Mouse (Mus musculus) neutrophil, adult 5-6 weeks (primary cell): Measurements from ENCODE around the gene H2-Aa. TPM values are rescaled to one million over a fixed set of nuclear protein-coding genes. Genes with fewer than 3 reads are reported as not detected.

Source experiments
- ATAC-seq: fragments of 151-379, 151-347 bp; 2 replicates; pipeline ENCODE4 v1.8.0; 2017; ENCODE audit warnings: mild to moderate bottlenecking, moderate TSS enrichment; ENCODE audit not compliant: insufficient number of reproducible peaks, poor library complexity, low FRiP score, severe bottlenecking; ENCODE audit errors: extremely low read depth
- total RNA-seq: library from RNA; stranded (forward); fragments of 200-1000 nt; gene quantifications from 2 replicates; pipeline ENCODE4 v1.2.3, GENCODE M21; 2017

H2-Aa gene
- total RNA-seq, 1 experiment from 2014 or later = 2,237 TPM

- ATAC-seq = no peak
These were observed 14.1 kb upstream of the H2-Aa start for GRCm38 (mm10) chr17:34301670-34302190.

DNA sequence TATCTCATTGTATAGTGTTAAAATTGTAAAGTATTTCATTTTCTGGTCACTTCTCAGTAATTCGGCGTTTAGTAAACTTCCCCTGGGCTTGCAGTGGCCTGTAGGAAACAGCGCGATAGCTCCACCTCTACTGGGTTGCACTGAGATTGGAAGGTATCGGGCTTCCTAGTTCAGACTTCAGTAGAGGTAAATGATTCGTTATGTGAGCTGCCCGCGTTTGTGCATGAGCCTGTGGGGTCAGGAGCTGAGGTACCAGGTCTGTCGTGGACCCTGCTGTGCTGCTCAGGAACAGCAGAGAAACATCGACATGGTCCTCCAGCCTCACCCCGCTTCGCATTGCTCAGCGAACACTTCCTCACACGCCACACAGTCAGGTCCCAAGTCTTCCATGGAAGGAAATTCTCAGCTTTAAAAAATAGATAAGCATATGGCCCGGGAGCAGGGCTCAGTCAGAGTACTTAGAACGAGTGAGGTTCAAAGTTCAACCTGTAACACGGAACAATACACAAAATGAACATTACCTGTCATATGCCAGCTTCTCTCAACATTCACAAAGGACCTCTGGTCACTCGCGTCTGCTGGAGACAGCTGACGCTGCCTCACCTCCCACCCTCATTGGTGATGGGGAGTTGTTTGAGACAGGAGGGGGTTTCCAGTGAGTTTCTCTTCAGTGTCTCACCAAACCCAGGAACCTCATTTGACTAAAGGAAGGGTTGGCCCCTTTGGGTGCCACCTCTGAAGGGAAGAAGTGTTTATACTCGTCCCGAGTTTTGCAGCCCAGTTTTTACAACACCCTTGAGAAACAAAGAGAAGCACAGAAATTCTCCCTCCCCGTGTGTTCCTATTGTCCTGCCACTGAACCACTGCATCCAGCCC lies 13.3 kb upstream of the H2-Aa start:
- peak; percentile 64 for ATAC-seq

DNA sequence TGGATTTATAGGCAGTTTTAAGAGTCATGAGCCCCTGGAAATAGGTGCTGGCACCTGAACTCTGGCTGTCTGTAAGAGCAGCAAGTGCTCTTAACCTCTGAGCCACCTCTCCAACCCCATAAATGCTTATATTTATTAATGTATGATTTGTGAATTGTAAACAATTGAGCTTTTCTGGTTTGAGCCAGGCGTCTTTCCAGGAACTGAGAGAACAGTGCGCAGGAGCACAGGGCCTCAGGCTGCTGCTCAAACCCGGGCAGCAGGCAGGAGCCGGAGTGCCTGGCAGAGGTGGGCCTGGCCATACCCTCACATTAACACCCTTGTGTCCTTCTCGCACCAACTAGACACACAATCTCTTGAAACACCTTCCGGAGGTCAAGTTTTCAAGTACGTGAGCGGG lies 12.4 kb upstream of the H2-Aa start:
- ATAC-seq = no peak

- ATAC-seq = peak; percentile 48
These were observed 11.7 kb upstream of the H2-Aa start for GRCm38 (mm10) chr17:34299356-34299755.

DNA sequence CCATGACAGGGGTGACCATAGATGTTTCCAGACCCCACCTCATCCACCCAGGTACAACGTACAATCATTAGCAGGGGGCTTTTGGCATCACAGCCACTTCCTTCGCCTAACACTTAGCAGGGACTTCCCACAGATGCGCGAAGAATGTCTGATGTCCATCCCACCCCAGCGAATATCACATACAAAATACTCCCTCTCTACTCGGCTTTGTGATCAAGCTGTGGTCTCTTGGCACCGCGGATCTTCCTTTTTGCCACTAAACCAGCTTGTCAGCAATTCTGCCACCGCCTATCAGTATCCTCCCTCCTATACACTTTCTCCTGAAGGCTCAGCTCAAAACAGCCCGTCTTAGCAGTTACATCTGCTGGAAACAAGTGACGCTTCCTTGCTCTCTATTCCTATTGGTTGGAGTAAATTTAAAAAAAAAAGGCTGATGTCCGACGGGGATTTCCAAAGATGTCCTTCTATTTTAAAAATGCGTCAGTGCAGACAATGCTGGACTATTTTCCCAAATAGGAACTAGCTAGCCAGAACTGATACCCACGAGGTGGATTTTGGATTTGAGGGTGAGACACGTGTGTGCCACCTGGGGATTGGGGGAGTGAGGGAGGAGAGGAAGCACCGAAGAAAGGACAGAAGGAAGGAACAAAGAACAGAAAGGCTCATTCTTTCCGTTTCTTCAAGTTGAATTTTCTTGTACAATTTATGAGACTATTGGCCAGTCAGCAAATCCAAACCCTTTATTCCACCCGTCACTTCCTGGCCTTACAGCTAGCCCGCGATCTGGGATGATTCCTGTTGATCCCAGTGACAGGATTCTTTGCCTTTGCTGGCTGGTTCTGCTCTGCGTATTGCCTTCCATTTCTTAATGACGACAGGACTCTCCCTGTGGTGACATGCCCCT lies 8.5 kb upstream of the H2-Aa start:
- peak; percentile 42 for ATAC-seq

- no peak for ATAC-seq
These were observed 7.7 kb upstream of the H2-Aa start for GRCm38 (mm10) chr17:34295307-34295706.

DNA sequence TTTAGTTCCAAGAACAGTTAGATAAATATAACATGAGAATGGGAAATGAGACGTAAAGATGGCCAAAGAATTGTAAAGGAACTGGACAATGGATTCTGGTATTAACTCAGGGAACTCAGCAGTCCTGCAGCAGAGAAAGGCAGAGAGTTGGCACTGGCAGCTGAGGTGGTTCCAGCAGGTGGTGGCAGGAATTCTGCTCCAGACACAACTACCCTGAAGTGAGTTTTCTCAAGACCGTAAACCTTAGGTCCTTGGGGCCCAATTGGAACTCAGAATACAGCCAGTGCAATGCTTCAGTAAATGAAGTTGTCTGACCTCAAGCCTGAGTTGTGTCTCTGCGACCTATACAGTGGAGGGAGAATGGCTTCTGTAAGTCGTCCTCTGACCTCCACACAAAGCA lies 6.6 kb upstream of the H2-Aa start:
- ATAC-seq = no peak

- ATAC-seq = peak; percentile 68
These were observed 5.9 kb upstream of the H2-Aa start for GRCm38 (mm10) chr17:34293533-34293932.

DNA sequence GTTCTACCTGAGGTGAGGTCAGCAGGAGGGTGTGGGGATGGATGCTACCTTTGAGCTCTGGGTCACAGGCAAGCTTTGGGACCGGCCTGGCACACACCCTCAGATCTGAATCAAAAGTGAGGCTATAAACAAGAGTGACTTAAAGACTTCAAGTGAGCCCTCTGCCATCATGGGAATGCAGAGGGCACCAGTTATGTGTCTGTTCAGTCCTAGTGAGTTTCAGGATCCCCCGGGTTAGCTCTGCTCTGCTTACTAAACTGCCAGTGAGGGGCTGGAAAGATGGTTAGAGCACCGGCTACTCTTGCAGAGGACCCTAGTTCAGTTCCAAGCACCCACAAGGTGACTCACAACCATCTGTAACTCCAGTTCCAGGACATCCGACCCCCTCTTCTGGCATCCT lies 4.9 kb upstream of the H2-Aa start:
- no peak for ATAC-seq

- ATAC-seq = peak; percentile 55
These were observed 4.0 kb upstream of the H2-Aa start for GRCm38 (mm10) chr17:34291609-34292008.

GRCm38 (mm10) chr17:34288131-34288530 lies 508 bp upstream of the H2-Aa start:
- ATAC-seq = no peak

GRCm38 (mm10) chr17:34286999-34287398 lies 624 bp downstream of the H2-Aa start:
- no peak for ATAC-seq

DNA sequence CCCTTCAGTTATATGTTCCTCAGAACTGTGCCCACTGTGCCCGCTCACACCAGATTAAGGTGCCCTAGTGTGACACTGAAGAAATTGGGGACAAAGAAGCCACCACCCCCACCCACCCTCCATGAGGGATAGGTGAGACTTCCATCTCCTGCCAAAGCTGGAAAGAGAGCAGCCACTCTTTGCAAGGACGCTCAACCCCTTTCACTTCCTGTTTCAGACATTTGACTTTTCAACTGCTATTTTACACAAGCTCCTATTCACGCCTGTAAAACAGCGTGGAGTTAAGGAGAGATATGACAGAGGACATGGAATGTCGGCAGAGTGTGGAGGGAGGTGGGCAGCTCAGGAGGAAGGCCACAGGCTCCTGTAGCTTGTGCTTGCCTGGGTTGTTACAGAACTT lies 1.1 kb downstream of the H2-Aa start:
- no peak for ATAC-seq

DNA sequence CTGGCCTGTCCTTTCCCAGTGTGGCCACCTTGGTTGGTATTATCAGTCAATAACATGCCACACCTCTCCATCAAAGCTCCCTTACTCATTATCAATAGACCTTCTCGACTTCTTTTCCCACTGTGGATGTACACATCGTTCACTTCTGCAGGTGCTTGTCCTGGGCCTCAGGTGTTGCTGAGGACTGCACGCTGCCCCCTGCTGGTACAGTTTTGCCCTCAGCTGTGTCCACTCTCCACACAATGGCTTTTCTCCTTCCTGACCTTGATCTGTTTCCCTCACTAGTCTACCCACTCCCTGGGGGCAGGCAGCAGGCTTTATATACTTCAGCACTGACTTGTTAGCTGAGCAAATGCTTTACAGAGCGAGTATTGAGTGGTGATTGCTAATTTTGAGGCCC lies 1.8 kb downstream of the H2-Aa start:
- ATAC-seq = peak; percentile 33; the same call in 1 of the 2 replicates

DNA sequence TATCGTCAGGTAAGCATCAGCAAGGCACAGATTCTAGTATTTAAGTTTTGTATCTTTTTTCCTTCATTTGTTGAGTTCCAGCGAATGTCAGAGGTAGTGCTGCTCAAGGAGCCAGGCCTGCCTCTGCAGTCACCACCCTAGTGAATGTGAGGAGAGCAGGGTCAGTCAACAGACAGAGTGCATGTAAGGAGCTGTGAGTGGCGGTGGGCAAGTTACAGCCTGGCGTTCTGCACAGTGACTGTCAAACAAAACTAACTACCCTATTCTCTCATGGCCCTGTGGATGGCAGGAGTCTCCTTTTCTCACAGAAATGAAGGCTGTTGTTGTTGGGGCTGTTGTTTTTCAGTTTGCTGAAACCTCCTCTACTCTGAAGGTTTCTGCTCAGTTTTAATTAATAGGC lies 2.3 kb downstream of the H2-Aa start:
- ATAC-seq = no peak

DNA sequence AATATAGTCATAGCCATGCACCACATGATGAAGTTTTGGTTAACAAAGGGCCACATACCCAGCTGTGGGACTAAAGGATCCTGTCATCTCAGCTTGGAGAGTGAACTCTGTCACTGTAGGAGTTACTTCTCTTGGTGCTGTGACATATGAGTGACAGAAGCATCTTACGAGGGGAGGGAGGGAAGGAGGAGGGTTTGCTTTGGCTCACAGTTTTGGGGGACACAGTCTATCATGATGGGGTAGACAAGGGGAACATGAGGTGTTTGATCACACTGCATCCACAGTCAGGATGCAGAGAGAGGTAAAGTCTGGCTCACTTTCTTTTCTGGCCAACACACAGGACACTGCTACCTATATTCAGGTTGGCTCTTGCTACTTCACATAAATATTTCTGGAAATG lies 5.8 kb downstream of the H2-Aa start:
- ATAC-seq = no peak

GRCm38 (mm10) chr17:34280499-34281038 lies 7.1 kb downstream of the H2-Aa start:
- ATAC-seq = peak; percentile 3; the same call in 1 of the 2 replicates

GRCm38 (mm10) chr17:34272102-34272501 lies 15.5 kb downstream of the H2-Aa start:
- no peak for ATAC-seq

DNA sequence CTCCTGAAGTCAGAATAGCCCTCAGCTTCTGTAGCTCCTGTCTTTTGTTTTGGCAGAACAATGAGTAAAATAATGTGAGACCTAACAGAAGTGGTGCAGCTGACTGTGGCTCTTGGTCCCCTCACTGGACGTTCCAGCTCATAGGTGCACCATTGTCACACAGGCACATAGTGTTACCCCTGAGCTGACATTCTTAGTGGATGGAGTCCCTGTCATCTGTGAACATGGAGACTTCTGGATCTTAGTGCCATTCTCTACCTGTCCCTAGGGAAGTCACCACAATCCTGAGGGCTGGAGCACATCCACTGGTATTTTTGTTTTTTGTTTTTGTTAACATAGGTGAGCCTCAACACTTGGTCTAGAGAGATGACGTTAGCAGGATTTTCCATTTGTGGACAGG lies 16.7 kb downstream of the H2-Aa start:
- ATAC-seq = peak; percentile 8; the same call in 1 of the 2 replicates
